Mouse (Mus musculus): ENCODE results near the gene Naa25.

DNA sequence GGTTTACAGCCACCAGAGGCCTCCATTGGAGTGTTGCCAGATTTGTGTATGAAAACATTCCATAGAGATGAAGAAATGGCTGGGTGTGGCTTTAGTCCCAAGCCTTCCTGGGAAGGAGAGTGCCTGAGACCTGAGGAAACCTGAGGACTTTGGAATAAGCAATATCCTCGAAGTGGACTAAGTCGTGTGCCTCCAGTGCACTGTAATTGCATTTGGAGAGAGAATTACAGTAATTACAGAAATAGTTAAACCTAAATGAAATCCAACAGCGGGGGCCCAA lies 56.7 kb downstream of the Naa25 start:
- TF ChIP-seq CTCF (IDR thresholded peaks at IDR 0.05; ENCODE audit: control insufficient read depth, insufficient read depth, insufficient replicate concordance, low read depth, low read length) (no peak), POLR2A (IDR thresholded peaks at IDR 0.05; ENCODE audit: control insufficient read depth, low read depth, low read length) (no peak)

Measured in testis, adult 2 months (tissue).